Mouse (Mus musculus) megakaryocyte progenitor cell, adult 5-6 weeks (primary cell): ENCODE data around the gene Cnppd1. TPM values are rescaled to one million over a fixed set of nuclear protein-coding genes. Genes with fewer than 3 reads are reported as not detected.

ENCODE experiments used
- ATAC-seq: replicated peaks from 2 replicates; pipeline ENCODE4 v1.8.0; 2016; ENCODE audit warnings: mild to moderate bottlenecking, moderate TSS enrichment, inconsistent platforms; ENCODE audit not compliant: poor library complexity
- total RNA-seq, 2 experiments: library from RNA; stranded (forward) in 1 of 2; stranded (reverse) in 1 of 2; fragments of 157-497, 149-512 nt in 1 of 2; fragments of 200-1000 nt in 1 of 2; gene quantifications; 2 replicates each; pipeline versions ENCODE4 v1.2.3 to v1.2.4; 2015 to 2017

Gene Cnppd1
- total RNA-seq, 2 experiments from 2014 or later = 16.8 to 52.9 TPM

DNA sequence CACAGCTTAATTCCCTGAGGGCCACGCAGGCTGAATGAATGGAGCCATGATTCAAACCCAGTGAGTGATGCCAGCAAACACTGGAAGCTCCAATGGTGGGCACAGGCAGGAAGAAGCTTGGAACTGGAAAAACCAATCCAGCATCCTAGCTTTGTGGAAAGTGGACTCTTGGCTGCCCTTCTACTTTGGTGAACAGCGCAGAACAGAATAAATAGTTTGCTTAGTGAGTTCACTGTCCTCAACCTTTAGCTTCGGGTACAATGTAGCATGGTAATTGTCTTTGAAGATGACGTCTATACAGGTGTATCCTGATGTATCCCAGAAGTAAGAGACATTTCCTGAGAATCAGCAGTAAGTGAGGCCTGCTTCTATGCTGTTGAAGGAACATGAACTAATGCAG, 6.2 kb upstream of the Cnppd1 start:
- ATAC-seq = no peak

DNA sequence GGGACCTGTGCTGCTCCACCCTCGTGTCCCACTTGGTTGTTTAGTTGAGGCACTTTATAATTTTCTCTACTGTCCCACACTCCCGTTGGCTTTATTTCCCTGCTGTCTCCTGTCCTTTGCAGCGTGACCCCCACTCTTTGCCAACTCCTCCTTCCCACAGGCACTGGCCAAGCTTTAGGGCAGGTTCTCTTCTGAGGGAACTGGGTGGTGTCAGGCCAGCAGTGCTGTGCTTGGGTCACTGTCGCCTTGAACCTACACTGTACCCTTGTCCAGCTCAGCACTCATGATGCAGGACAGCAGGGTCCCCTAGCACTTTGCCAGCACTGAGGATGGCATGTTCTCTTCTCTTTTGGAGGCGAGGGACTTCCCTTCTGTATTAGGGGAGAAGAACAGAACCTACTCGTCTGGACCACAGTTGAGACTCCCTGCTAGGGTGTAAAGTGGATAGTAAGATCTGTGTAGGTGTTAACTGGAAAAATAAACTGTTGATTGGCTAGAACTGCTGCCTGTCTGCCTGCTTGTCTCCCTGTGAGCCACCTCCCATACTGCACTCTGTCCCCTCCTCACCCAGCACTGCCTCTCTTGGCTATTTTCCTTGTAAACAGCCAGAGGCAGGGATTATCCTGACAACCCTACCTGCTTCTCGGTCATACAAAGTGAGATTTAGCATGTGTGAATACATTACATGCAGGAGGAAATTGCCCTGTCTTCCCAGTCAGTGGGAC, 5.1 kb upstream of the Cnppd1 start:
- no peak for ATAC-seq

DNA sequence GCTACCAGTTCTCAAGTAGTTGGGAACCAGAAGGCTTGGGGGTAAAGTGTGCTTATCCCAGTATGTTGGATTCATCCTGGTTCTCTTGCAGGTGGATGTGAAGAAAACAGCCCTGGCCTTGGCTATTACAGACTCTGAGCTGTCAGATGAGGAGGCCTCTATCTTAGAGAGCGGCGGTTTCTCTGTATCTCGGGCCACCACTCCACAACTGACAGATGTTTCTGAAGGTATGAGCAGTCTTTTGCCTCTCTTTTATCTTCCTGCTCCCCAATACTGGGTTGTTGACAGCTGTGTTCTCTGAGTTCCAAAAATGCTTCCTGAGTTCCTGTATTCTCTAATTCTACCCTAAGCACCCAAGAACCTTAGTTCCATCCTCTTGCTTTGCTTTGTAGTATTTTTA, 3.1 kb upstream of the Cnppd1 start:
- peak; percentile 23 for ATAC-seq

GRCm38 (mm10) chr1:75141486-75142190, 873 bp downstream of the Cnppd1 start:
- ATAC-seq = peak; percentile 38

DNA sequence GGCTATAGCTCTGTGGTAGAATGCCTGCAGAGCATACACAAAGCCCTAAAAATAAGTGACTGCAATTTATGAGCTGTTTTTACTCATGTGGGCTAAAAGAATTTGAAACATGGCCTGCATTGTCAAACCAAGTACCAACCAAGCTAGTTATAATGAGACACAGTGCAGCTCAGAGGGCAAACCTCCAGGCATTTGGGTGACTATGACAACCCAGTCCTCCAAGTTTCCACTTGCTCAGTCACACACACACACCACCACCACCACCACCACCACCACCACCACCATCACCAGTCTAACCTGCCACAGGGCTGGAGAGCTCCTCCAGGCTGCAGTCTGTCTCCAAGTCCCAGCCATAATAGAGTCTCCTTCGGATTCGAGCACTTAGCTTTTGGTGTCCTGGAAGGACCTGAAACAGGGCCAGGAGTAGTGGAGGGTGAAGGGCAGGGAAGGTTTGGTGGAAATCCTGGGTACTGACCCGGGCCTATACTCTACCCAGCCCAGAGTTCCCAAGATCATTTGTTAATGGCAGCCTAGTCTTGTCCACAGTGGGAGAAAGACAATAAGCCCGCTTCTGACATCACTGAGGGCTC, 1.8 kb downstream of the Cnppd1 start:
- ATAC-seq = no peak

DNA sequence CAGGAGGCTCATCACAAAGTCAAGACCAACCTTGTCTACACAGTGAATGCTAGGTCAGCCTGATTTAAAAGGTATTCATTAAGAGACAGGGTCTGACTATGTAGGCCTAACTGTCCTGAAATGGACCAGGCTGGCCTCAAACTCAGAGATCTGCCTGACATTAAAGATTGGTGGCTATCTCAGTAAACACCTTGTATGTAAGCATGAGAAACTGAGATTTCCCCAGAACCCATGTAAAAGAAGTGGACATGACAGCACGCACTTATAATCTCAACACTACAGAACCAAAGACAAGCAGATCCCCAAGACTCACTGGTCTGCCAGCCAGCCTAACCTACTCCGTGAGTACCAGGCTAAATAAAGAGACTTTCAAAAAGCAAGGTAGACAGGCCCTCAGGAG, 4.1 kb downstream of the Cnppd1 start:
- no peak for ATAC-seq

DNA sequence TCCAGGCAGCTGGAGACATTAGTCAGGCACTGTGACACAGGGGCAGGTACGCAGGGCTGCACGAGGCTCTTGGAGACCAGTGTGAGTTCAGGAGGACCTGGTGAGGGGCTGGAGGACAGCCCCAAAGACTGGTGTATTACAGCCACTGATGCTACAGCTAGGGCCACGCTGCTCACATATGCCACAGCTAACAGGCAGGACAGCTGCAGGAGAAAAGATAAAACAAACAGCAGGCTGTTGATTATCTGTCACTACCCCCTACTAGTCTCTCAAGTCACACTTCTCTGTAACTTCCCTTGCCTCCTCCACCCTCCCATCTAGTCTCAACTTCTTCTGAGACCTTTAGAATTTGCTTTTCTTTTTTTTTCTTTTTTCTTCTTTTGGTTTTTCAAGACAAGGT, 5.8 kb downstream of the Cnppd1 start:
- peak; percentile 85 for ATAC-seq

DNA sequence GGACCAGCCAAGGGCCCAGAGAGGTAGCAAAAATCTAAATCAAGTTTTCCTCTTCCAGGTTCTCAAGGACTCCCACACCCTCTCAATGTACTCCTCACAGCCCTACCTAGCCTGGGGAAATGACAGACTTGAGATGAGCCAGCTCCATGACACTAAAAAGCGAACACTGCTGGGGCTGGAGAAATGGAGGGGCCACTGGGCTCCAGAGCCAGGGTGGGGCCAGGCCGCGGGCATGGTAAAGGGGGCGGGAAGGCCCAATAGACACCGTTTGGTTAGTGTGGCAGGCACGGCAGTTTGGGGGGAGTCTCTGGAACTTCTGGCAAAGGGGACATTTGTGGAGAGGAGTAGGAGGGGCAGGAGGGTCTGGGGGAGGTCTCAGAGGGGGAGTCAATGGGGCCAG, 6.2 kb downstream of the Cnppd1 start:
- no peak for ATAC-seq

DNA sequence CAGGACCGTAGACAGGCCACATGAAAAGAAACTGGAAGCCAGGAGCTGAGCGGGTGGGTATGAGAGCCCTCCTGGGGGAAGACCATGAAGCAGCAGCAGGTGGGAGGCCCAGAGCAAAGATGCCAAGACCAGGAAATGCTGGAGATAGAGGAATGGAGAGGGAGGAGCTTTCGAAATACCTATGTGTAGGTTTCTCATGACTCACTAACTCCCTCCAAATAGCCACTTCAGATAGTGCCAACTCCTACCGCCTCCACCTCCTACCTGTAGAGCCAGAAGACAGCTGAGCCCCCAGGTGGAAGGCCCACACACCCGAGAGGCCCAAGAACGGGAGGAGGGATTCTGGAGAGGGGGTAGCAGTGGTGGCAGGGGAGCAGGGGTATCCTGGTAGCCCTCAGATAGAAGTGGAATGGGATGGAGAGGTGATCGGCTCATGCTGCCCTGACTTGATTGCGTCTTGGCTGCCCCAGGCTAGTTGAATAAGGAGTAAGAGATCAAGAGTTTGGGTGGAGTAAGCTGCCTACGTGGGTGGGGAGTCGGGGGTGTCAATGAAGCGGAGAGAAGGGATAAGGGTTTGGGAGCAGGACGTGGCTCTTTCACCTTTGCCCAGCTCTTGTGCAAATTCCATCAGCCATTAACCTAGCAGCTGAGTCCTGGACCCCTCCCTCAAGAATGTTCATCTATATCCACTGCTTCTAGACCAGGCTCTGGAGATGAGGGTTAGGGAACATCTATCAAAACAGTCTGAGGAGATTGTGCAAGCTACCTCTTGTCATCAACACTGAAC, 8.9 kb downstream of the Cnppd1 start, which contains the start of gene Slc23a3:
Gene Slc23a3 (minus strand): TSS at position 470 of the 787 bp plus-strand sequence.
- ATAC-seq = no peak

DNA sequence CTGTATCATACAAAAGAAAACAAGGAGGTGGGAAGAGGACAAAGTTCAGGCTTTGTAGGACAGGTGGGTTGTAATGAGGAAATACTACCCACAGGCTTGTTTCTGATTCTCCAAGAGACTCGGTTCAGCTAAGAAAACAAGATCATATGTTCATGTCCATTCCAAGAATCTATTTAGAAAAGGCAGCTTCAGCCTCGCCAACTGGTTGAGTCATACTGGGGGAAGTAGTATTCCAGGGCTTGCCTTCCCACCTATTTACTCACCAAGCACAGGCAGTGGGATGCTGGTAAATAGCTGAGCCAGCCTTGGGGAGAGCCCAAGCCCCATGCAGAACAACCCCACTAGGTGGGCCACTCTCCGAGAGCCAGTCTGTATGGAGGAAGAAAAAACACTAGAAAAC, 13.9 kb downstream of the Cnppd1 start:
- ATAC-seq = no peak

- no peak for ATAC-seq
These were observed 17.1 kb downstream of the Cnppd1 start for GRCm38 (mm10) chr1:75125418-75125817.

GRCm38 (mm10) chr1:75124346-75125321, 17.9 kb downstream of the Cnppd1 start, which contains the start of gene Nhej1:
TSS of gene Nhej1 (minus strand) at chr1:75125200.
- ATAC-seq = peak; percentile 87

DNA sequence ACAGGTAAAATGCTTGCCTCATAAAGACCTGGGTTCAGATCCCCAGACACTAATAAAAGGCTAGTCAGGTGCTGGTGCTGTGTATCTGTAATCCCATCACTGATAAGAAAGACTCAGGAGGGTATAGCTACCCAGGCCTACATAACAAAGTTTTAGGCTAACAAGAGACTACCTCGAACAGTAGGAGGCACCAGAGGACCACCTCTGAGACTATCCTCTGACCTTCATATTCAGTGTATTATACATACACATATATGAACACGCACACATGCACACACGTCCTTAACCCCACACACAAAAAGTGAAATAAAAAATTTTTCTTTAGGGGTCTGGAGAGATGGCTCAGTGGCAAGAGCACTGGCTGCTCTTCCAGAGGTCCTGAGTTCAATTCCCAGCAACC, 20.3 kb downstream of the Cnppd1 start:
- peak; percentile 18; the same call in 1 of the 2 replicates for ATAC-seq

Other genes with a start within 250 kb of the Cnppd1 start
- gene Cryba2, start 249.6 kb downstream of the Cnppd1 start, total RNA-seq (2015) = not detected in 2 replicates
- not detected in 2 replicates for gene Cryba2, start 249.6 kb downstream of the Cnppd1 start, total RNA-seq (2017)
- not detected in 2 replicates for gene Cfap65, start 207.1 kb downstream of the Cnppd1 start, total RNA-seq (2015)
- gene Cfap65, start 207.1 kb downstream of the Cnppd1 start, total RNA-seq (2017) = not detected in 2 replicates
- 0.07 TPM in 1 of 2 replicates, not detected in the other for gene Ihh, start 191.0 kb downstream of the Cnppd1 start, total RNA-seq (2015)
- not detected in 2 replicates for gene Ihh, start 191.0 kb downstream of the Cnppd1 start, total RNA-seq (2017)
- gene Nhej1, start 17.5 kb downstream of the Cnppd1 start, total RNA-seq (2015) = 9.3 and 11.1 TPM in 2 replicates
- gene Nhej1, start 17.5 kb downstream of the Cnppd1 start, total RNA-seq (2017) = 10.4 and 12.6 TPM in 2 replicates
- gene Slc23a3, start 8.8 kb downstream of the Cnppd1 start, total RNA-seq (2015) = 0.15 and 0.44 TPM in 2 replicates
- not detected in 2 replicates for gene Slc23a3, start 8.8 kb downstream of the Cnppd1 start, total RNA-seq (2017)
- 40.8 and 47.4 TPM in 2 replicates for gene Retreg2, start 67 bp upstream of the Cnppd1 start, total RNA-seq (2015)
- gene Retreg2, start 67 bp upstream of the Cnppd1 start, total RNA-seq (2017) = 42.3 and 50.2 TPM in 2 replicates
- 20.2 and 21.5 TPM in 2 replicates for gene Zfand2b, start 25.9 kb upstream of the Cnppd1 start, total RNA-seq (2015)
- gene Zfand2b, start 25.9 kb upstream of the Cnppd1 start, total RNA-seq (2017) = 24.4 and 24.7 TPM in 2 replicates
- 10.0 and 12.8 TPM in 2 replicates for gene Abcb6, start 37.7 kb upstream of the Cnppd1 start, total RNA-seq (2015)
- 10.3 and 14.8 TPM in 2 replicates for gene Abcb6, start 37.7 kb upstream of the Cnppd1 start, total RNA-seq (2017)
- 7.7 and 7.8 TPM in 2 replicates for gene Ankzf1, start 49.4 kb upstream of the Cnppd1 start, total RNA-seq (2015)
- gene Ankzf1, start 49.4 kb upstream of the Cnppd1 start, total RNA-seq (2017) = 21.7 and 27.0 TPM in 2 replicates
- 14.5 and 18.2 TPM in 2 replicates for gene Atg9a, start 49.5 kb upstream of the Cnppd1 start, total RNA-seq (2015)
- 7.2 and 9.5 TPM in 2 replicates for gene Atg9a, start 49.5 kb upstream of the Cnppd1 start, total RNA-seq (2017)
- 24.2 and 31.9 TPM in 2 replicates for gene Glb1l, start 68.1 kb upstream of the Cnppd1 start, total RNA-seq (2015)
- gene Glb1l, start 68.1 kb upstream of the Cnppd1 start, total RNA-seq (2017) = 12.3 and 13.7 TPM in 2 replicates
- gene Stk16, start 68.1 kb upstream of the Cnppd1 start, total RNA-seq (2015) = 208 and 214 TPM in 2 replicates
- gene Stk16, start 68.1 kb upstream of the Cnppd1 start, total RNA-seq (2017) = 135 and 187 TPM in 2 replicates
- gene Tuba4a, start 77.2 kb upstream of the Cnppd1 start, total RNA-seq (2015) = 777 and 847 TPM in 2 replicates
- gene Tuba4a, start 77.2 kb upstream of the Cnppd1 start, total RNA-seq (2017) = 369 and 385 TPM in 2 replicates
- gene A630095N17Rik, start 89.4 kb upstream of the Cnppd1 start, total RNA-seq (2015) = 0.56 and 1.2 TPM in 2 replicates
- 1.2 TPM in 1 of 2 replicates, not detected in the other for gene A630095N17Rik, start 89.4 kb upstream of the Cnppd1 start, total RNA-seq (2017)
- 1.3 and 1.8 TPM in 2 replicates for gene Dnajb2, start 93.7 kb upstream of the Cnppd1 start, total RNA-seq (2015)
- gene Dnajb2, start 93.7 kb upstream of the Cnppd1 start, total RNA-seq (2017) = 1.9 and 6.4 TPM in 2 replicates
- 0.12 and 0.15 TPM in 2 replicates for gene Ptprn, start 121.8 kb upstream of the Cnppd1 start, total RNA-seq (2015)
- 0.10 TPM in 1 of 2 replicates, not detected in the other for gene Ptprn, start 121.8 kb upstream of the Cnppd1 start, total RNA-seq (2017)
- not detected in 2 replicates for gene Resp18, start 135.7 kb upstream of the Cnppd1 start, total RNA-seq (2015)
- not detected in 2 replicates for gene Resp18, start 135.7 kb upstream of the Cnppd1 start, total RNA-seq (2017)
- 31.3 and 39.7 TPM in 2 replicates for gene Dnpep, start 175.3 kb upstream of the Cnppd1 start, total RNA-seq (2015)
- gene Dnpep, start 175.3 kb upstream of the Cnppd1 start, total RNA-seq (2017) = 36.4 and 41.7 TPM in 2 replicates
- gene Des, start 217.6 kb upstream of the Cnppd1 start, total RNA-seq (2015) = not detected in 2 replicates
- gene Des, start 217.6 kb upstream of the Cnppd1 start, total RNA-seq (2017) = not detected in 2 replicates
- gene Speg, start 232.6 kb upstream of the Cnppd1 start, total RNA-seq (2015) = not detected in 2 replicates
- not detected in 2 replicates for gene Speg, start 232.6 kb upstream of the Cnppd1 start, total RNA-seq (2017)